Mouse (Mus musculus) cerebellum, adult 9-10 months (tissue): ENCODE data around the gene Nudt22.

Experiments
- DNase-seq: peaks from one replicate; pipeline ENCODE4 v3.0.0; 2022

Nudt22 gene

GRCm38 (mm10) chr19:6996006-6996405, at the start of gene Nudt22, which contains the start of gene Trpt1:
Nudt22 (minus strand) TSS chr19:6996117.
Trpt1 (plus strand) TSS chr19:6996131.
- peak; percentile 91 for DNase-seq

- no peak for DNase-seq
Observed at GRCm38 (mm10) chr19:7044706-7045105, 48.8 kb upstream of the Nudt22 start.

DNA sequence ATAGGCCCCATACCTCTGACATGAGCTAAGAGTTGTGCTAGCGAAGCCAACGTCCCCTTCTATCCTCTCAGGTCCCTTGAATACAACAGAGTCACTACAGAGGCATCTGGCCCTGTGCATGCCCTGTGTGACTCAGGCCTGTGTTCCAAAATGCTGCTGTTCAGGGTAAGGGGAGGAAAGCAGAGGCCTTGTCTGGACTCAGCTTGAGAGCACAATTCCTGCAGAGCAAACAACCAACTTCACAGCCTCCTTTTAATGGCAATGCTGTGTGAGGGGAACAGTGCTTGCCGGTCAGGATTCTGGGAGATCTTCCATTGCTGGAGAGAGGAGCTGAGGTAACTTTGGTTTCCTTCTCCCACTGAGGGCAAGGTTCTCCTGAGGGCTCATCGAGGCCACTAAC, 48.4 kb upstream of the Nudt22 start:
- DNase-seq: no peak

DNA sequence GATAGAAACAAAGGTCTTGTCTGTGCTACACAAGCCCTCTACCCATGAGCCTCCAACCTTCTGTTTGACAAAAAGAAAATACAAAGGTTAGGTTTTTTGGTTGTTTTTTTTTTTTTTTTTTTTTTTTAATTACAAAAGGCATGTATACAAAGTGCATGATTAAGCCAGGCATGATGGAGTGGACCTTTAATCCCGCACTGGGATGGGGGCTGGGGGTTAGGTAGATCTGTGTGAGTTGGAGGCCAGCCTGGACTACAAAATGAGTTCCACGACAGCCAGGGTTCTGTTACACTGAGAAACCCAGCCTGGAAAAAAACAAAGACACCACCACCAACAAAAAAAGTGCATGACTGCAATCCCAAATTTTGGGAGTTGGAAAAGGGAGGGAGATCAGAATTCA, 45.3 kb upstream of the Nudt22 start:
- no peak for DNase-seq

- peak; percentile 63 for DNase-seq
Observed at GRCm38 (mm10) chr19:7040637-7041130, 44.8 kb upstream of the Nudt22 start.

DNA sequence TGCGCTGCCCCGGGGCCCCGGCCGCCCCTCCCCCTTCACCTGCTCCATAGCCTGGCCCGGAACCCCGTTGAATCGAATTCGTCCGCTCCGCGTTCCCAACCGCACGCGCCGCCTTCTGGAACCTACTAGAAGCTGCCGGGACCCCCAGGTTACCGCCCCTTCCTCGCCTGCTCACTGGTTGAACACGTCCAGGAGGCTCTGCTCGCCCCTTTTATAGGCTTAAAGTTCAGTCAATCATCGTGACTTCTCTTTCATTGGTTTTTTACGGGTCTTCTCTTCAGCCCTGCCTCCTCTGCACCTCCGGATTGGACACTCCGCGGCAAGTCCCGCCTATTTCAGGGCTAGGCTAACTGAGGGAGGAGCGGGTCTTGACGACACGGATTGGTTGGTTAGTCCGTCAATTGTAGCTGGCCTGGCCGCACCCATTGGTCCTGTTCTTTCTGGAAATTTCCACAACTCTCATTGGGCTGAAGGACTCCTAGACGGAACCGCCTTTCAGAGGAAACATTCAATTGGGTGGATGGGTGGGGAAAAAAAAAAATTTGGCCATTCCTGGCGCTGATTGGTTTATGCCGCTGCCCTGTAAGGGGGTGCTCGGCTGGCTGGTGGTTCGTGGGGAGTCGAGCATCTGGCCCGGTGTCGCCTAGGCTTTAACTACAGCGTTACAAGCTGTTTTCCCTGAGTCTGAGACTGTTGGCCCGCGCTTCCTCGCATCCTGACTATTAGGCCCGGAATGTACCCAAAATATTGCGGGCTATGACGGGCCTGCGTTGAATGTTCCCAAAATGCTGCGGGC, 44.1 kb upstream of the Nudt22 start, which contains the start of gene Stip1:
Gene Stip1, minus strand, starts transcription at position 127 of the 796 bp plus-strand sequence.
- peak; percentile 100 for DNase-seq

- DNase-seq: peak; percentile 76
Observed at GRCm38 (mm10) chr19:7039088-7039720, 43.3 kb upstream of the Nudt22 start.

DNA sequence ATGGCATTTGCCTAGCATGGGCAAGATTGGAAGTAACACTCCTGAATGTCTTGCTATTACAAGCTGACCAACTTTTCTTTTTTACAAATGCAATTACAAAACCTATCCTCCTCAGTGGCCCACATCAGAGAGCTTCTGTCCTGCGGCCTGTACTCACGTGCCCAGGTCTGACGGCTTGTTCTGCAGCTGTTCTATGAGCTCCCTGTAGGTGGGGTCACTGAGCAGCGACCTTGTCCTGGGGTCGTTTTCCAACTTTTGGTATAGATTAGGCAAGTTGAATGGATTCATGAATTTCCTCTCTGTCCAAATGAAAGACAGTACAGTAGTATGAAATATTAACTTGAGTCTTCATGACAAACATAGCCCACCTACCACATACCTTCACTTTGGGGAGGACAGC, 38.1 kb upstream of the Nudt22 start:
- no peak for DNase-seq

DNA sequence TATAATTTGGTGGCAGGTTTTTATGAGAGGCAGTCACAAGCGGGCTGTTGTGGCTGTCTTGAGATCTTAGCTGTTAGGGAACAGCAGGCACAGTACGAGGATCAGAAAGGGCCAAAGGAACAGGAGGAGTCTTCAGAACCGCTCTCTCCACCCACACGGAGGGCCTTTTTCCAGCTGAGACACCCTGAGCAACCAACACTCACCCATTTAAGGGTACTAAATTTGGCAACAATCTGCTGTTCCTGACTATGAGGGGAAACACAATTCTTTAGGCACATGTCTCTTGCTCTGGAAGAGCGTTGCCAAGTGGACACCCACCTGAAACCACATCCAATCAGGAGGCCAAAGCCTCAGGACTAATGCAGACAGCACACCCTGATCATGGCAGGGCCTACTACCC, 33.6 kb upstream of the Nudt22 start:
- DNase-seq: no peak

- no peak for DNase-seq
Observed at GRCm38 (mm10) chr19:7020224-7020641, 24.3 kb upstream of the Nudt22 start.

DNA sequence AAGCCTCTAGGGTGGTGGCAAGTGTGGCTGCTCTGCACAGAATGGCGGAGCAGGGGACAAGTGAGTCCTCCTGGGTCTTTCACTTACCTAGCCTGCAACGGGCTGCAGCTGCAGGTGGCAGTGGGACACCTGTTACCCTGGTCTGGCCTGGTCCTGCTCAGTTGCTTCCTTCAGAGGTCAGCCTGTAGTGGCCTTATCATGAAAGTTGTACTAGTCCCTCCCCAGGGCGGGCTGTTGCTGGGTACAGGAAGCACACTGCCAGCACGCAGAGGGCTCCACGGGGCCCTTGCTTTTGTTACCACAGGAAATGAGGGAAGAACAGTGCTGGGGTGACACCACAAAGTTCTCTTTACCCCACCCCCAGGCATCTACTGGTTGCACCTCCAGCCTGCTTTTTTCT, 23.3 kb upstream of the Nudt22 start, which contains the start of gene Fermt3:
Gene Fermt3, minus strand, starts transcription at position 279 of the 400 bp plus-strand sequence.
- no peak for DNase-seq

DNA sequence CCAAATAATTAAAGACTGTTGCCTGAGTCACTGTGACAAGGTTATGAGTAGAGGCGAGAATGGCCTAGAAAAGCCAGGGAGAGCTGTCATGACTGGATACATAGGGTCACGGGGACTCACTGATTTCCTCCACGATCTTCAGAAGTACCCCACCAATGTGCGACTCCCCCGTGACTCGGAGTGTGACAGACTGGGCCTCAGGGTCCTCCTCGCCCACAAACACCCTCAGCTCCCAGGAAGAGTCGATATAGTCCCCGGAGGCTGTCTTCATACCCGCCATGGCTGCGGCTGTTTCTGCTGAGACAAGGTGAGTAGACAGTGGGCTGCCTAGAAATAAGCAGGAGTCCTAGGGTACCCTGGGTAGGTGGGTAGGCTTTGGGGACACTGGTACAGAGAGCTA, 22.6 kb upstream of the Nudt22 start:
- DNase-seq: no peak

DNA sequence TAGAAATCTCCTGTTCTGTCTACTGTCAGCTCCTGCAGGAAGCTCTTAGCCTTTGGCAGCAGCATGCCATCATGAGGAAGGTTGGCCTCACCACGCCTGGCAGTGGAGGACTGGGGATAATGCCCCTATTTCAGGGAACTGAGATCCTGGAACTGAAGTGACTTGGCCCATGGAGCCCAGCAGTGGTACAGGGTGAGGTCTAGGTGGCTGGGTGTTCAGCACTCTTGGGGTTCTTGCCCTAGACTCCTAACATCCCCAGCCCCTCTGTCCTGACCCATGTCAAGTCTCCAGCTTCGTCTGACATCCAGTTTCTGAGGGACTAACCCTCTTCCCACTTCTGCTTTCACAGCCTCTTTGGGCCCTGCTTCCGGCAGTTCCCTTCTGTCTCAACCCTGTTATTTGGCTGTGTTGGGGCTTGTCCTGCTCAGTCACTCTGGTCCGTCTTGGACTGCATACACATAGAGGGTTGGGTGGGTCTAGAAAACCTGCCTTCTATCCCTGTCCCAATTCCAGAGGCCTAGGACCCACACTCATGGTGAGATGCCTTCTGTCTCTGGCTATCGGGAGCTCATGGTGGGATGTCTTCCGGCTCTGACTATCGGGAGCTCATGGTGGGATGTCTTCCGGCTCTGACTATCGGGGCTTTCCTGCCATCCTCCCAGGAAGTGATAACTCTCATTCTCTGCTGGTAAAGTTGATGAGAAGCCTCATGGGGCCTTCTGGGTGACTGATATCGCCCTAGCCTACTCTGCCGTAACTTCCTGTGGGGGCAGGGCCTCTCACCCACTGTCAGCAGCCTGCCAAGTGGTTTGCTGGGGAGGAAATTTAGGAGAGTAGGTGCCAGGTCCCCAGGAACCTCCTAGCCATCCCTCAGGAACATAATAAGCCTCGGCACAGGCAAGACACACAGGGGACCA, 21.9 kb upstream of the Nudt22 start:
- DNase-seq: no peak

GRCm38 (mm10) chr19:7014481-7015135, 18.7 kb upstream of the Nudt22 start:
- DNase-seq: no peak

- DNase-seq: no peak
Observed at GRCm38 (mm10) chr19:7013984-7014383, 18.1 kb upstream of the Nudt22 start.

DNA sequence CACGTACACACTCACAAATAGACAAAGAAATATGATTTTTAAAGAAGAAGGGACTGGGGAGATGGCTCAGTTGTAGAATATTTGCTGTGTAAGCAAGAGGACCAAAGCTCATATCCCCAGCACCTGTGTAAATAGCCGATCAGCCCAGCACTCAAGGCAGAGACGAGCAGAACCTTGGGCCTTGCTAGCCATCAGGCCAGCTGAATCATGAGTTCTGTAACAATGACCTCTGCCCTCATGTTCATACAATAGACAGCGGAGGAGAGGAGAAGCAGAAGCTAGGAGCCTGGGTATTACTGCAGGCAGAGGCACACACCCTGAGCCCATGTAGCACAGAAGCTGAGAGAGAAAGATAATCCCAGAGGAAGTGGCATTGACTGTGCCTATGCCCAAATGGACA, 16.5 kb upstream of the Nudt22 start:
- DNase-seq: no peak

- DNase-seq: no peak
Observed at GRCm38 (mm10) chr19:7006892-7007593, 11.1 kb upstream of the Nudt22 start.

DNA sequence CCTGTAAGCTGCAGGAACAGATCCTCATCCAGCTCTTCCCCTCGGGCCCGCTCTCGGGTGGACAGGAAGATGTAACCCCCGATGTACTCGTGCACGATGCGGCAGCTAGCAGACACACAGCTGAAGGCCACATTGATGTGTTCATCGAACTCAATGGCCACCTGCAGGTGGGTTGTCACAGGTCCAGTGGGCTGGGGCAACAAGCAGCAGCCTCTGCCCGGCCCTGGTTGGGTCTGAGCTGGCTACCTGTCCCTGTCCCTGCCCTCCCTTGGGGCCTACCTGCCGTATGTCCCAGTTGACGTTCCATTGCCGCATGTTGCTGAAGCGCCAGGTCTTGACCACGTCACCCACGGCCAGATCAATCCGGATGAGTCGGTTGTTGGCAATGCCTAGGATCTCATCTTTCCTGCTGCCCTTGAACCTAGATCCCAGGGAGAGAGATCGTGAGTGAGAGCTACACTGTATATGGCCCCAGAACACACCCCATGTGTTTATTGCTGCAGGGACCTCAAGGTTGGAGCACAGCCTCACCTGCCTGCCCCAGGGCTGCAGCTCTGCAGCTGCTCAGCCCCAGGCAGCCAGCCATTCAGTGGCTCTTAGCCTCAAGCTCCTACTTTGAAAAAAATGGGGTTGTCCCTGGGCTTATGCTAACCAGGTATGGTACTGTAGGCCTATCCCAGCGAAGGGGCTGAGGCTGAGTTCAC, 3.6 kb upstream of the Nudt22 start:
- peak; percentile 36 for DNase-seq

DNA sequence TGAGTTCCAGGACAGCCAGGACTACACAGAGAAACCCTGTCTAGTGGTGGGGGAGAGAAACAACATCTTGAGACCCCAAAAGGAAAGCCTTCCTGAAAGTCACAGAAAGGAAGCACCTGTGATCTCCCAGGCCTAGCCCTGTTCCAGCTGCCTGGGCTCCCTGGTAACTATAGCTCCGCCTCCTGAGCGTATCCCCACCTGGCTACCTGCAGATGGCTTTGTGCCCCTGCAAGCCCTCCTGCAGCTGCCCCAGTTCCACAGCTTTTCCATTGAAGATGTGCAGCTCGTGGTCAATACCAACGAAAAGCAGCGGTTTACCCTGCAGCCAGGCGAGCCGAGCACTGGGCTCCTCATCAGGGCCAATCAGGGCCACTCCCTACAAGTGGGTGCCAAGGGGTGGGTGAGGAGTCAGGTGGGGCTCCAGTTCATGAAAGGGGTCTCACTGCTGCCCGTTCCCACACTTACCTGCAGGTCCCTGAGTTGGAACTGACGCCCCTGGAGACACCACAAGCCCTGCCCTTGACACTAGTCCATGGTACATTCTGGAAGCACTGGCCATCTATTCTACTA, 1.9 kb upstream of the Nudt22 start:
- peak; percentile 48 for DNase-seq

DNA sequence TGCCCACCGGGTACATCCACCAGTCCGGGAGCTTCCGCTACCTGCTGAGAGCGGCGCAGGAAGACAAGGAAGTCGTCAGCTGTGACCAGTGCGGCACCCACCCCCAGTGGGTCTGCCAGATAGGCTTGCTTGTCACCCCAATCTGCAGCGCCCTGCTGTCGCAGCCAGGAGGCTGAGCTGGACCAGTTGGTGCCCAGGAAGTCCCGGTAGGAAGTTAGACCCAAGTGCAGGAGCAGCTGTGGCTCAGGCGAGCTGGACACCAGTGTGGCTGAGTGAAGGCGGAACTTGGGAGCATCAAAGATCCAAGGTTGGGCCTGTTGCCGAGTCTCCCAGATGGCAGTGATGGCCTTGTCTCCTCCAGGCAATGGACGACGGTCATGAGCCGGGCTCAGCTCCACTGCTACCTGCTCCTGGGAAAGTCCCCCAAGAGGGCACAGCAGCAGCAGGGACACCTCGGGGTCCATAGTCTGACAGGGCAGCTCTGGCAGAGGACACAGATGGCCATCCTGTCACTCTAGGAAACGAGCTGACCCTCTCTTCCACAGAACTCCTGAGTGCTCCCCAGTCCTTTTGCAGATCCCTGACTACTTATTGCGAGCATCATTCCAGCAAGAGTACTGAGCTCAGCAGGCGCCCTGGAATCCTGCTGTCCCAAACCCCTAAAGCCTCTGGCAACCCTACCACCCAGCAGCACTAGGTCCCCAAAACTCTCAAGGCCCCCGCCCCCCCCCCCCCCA, 494 bp downstream of the Nudt22 start:
- peak; percentile 75 for DNase-seq
